Mouse (Mus musculus) myocyte (in vitro differentiated cells): ENCODE measurements around the gene Myh2. TPM values are rescaled to one million over a fixed set of nuclear protein-coding genes. Genes with fewer than 3 reads are reported as not detected.

Experiments
- H3K27me3 ChIP-seq: one replicate; pipeline ENCODE4 v1.6.1; 2011; ENCODE audit not compliant: control insufficient read depth, insufficient read depth, insufficient read length
- H3K36me3 ChIP-seq: one replicate; pipeline ENCODE4 v1.6.1; 2011; ENCODE audit not compliant: control insufficient read depth, insufficient read depth
- H3K4me2 ChIP-seq: one replicate; pipeline ENCODE4 v1.6.1; 2011; ENCODE audit warnings: low read depth, control low read depth
- H3K4me3 ChIP-seq: one replicate; pipeline ENCODE4 v1.5.1; 2011; ENCODE audit warnings: mild to moderate bottlenecking, control low read depth, moderate library complexity
- H3K79me2 ChIP-seq: one replicate; pipeline ENCODE4 v1.6.1; 2011; ENCODE audit not compliant: control insufficient read depth, insufficient read depth
- H3ac ChIP-seq: one replicate; pipeline ENCODE4 v1.6.1; 2011; ENCODE audit not compliant: control insufficient read depth, insufficient read length
- CEBPB ChIP-seq: IDR thresholded peaks from 2 replicates; pipeline ENCODE4 v1.6.1; 2011; ENCODE audit warnings: mild to moderate bottlenecking, moderate library complexity; ENCODE audit not compliant: poor library complexity, insufficient read depth, severe bottlenecking
- E2F4 ChIP-seq: IDR thresholded peaks from one replicate; pipeline ENCODE4 v1.6.1; 2011; ENCODE audit warnings: mild to moderate bottlenecking, control low read depth, moderate library complexity; ENCODE audit not compliant: insufficient read depth
- MAX ChIP-seq: IDR thresholded peaks from one replicate; pipeline ENCODE4 v1.6.1; 2011; ENCODE audit warnings: low read depth, mild to moderate bottlenecking, control low read depth
- MYOD1 ChIP-seq, 3 experiments: IDR thresholded peaks; one replicate each; pipeline ENCODE4 v1.6.1; 2011; ENCODE audit warnings: control low read depth in 2 of 3, low read depth in 2 of 3, mild to moderate bottlenecking in 2 of 3, moderate library complexity in 1 of 3; ENCODE audit not compliant: insufficient read length in 2 of 3, control insufficient read depth in 1 of 3
- MYOG ChIP-seq, 3 experiments: IDR thresholded peaks; one replicate each; pipeline ENCODE4 v1.6.1; 2011; ENCODE audit warnings: control low read depth in 2 of 3, low read depth in 2 of 3, mild to moderate bottlenecking in 2 of 3; ENCODE audit not compliant: insufficient read length in 2 of 3, control insufficient read depth in 1 of 3, insufficient read depth in 1 of 3
- POLR2A ChIP-seq: IDR thresholded peaks from one replicate; pipeline ENCODE4 v1.6.1; 2011; ENCODE audit warnings: low read depth, mild to moderate bottlenecking, control low read depth, moderate library complexity; ENCODE audit not compliant: insufficient read length
- POLR2AphosphoS2 ChIP-seq: IDR thresholded peaks from one replicate; pipeline ENCODE4 v1.6.1; 2011; ENCODE audit warnings: low read depth, control low read depth; ENCODE audit not compliant: insufficient read length
- REST ChIP-seq: IDR thresholded peaks from one replicate; pipeline ENCODE4 v1.6.1; 2011; ENCODE audit warnings: mild to moderate bottlenecking, control low read depth, moderate library complexity; ENCODE audit not compliant: insufficient read depth, insufficient read length
- SRF ChIP-seq: IDR thresholded peaks from one replicate; pipeline ENCODE4 v1.6.1; 2011; ENCODE audit warnings: low read depth; ENCODE audit not compliant: control insufficient read depth, insufficient read length
- TCF12 ChIP-seq: IDR thresholded peaks from one replicate; pipeline ENCODE4 v1.6.1; 2011; ENCODE audit warnings: mild to moderate bottlenecking, control low read depth; ENCODE audit not compliant: poor library complexity, insufficient read depth, severe bottlenecking
- TCF3 ChIP-seq: IDR thresholded peaks from one replicate; pipeline ENCODE4 v1.6.1; 2011; ENCODE audit warnings: low read depth, control low read depth; ENCODE audit not compliant: insufficient read length
- USF1 ChIP-seq: IDR thresholded peaks from one replicate; pipeline ENCODE4 v1.6.1; 2011; ENCODE audit warnings: low read depth, mild to moderate bottlenecking, control low read depth, moderate library complexity
- polyA plus RNA-seq: library from polyadenylated mRNA; unstranded; fragments of >200 nt; fragmentation: generic; extraction: Trizol; gene quantifications from one replicate; pipeline ENCODE4 v1.2.1, GENCODE M21; 2012; ENCODE audit warnings: missing spikeins

Myh2 gene
- polyA plus RNA-seq, 1 experiment: 0.54 TPM

- H3K4me2 ChIP-seq: no peak overlapping the region
- no peaks in the 10 kb centered on the region for H3K27me3 ChIP-seq
- TF ChIP-seq POLR2AphosphoS2: no peak
- no peak for TF ChIP-seq MYOD1 (IDR thresholded peaks at IDR 0.05; ENCODE audit: control insufficient read depth in 1 of 3, insufficient read length in 2 of 3, low read depth in 2 of 3)
- TF ChIP-seq CEBPB: no peak
- H3K79me2 ChIP-seq: no peaks in the 10 kb centered on the region
- no peak overlapping the region for H3ac ChIP-seq
- H3K36me3 ChIP-seq: no peaks in the 10 kb centered on the region
- no peak overlapping the region for H3K4me3 ChIP-seq
Observed at GRCm38 (mm10) chr11:67139556-67139955, 31.3 kb upstream of the Myh2 start.

- Histone ChIP-seq H3K27me3 (no peaks in the 10 kb centered on the region), H3K79me2 (no peaks in the 10 kb centered on the region), H3K4me3 (no peak overlapping the region), H3K36me3 (no peaks in the 10 kb centered on the region), H3K4me2 (no peak overlapping the region), H3ac (no peak overlapping the region)
- TF ChIP-seq MYOD1 (IDR thresholded peaks at IDR 0.05; ENCODE audit: control insufficient read depth in 1 of 3, insufficient read length in 2 of 3, low read depth in 2 of 3) (no peak), TCF3 (no peak), MYOG (IDR thresholded peaks at IDR 0.05; ENCODE audit: control insufficient read depth in 1 of 3, insufficient read depth in 1 of 3, insufficient read length in 2 of 3, low read depth in 2 of 3) (no peak), REST (no peak), POLR2A (no peak), USF1 (no peak), MAX (no peak), SRF (no peak), CEBPB (no peak)
Observed at GRCm38 (mm10) chr11:67140175-67140574, 30.7 kb upstream of the Myh2 start.

- TF ChIP-seq CEBPB (no peak), USF1 (no peak), MYOG (IDR thresholded peaks at IDR 0.05; ENCODE audit: control insufficient read depth in 1 of 3, insufficient read depth in 1 of 3, insufficient read length in 2 of 3, low read depth in 2 of 3) (no peak), E2F4 (no peak), REST (no peak), MYOD1 (IDR thresholded peaks at IDR 0.05; ENCODE audit: control insufficient read depth in 1 of 3, insufficient read length in 2 of 3, low read depth in 2 of 3) (no peak), POLR2AphosphoS2 (no peak), SRF (no peak), TCF12 (no peak), MAX (no peak)
- H3K4me3 ChIP-seq: no peak overlapping the region
Observed at GRCm38 (mm10) chr11:67141031-67141430, 29.8 kb upstream of the Myh2 start.

GRCm38 (mm10) chr11:67142047-67142446 lies 28.8 kb upstream of the Myh2 start:
- no peak overlapping the region for H3K4me3 ChIP-seq
- H3K36me3 ChIP-seq: no peaks in the 10 kb centered on the region
- H3K4me2 ChIP-seq: no peak overlapping the region
- H3ac ChIP-seq: no peak overlapping the region
- H3K79me2 ChIP-seq: no peaks in the 10 kb centered on the region
- TF ChIP-seq USF1 (no peak), MYOG (IDR thresholded peaks at IDR 0.05; ENCODE audit: control insufficient read depth in 1 of 3, insufficient read depth in 1 of 3, insufficient read length in 2 of 3, low read depth in 2 of 3) (no peak), E2F4 (no peak), MAX (no peak), REST (no peak), SRF (no peak), POLR2A (no peak), TCF3 (no peak), POLR2AphosphoS2 (no peak), TCF12 (no peak)
- no peaks in the 10 kb centered on the region for H3K27me3 ChIP-seq

More at GRCm38 (mm10) chr11:67141031-67141430, 29.8 kb upstream of the Myh2 start:
- H3K36me3 ChIP-seq: no peaks in the 10 kb centered on the region
- no peak overlapping the region for H3K4me2 ChIP-seq
- H3K79me2 ChIP-seq: no peaks in the 10 kb centered on the region
- H3K27me3 ChIP-seq: no peaks in the 10 kb centered on the region
- no peak overlapping the region for H3ac ChIP-seq

GRCm38 (mm10) chr11:67143065-67143464 lies 27.8 kb upstream of the Myh2 start:
- no peaks in the 10 kb centered on the region for H3K79me2 ChIP-seq
- TF ChIP-seq USF1: peak; percentile 3
- no peak for TF ChIP-seq SRF
- H3ac ChIP-seq: no peak overlapping the region
- H3K4me2 ChIP-seq: no peak overlapping the region
- no peak overlapping the region for H3K4me3 ChIP-seq
- no peaks in the 10 kb centered on the region for H3K27me3 ChIP-seq
- no peaks in the 10 kb centered on the region for H3K36me3 ChIP-seq
